Mouse (Mus musculus) hindbrain, embryonic 14.5 days (tissue): Measurements from ENCODE around the gene Tfdp1. TPM values are rescaled to one million over a fixed set of nuclear protein-coding genes. Genes with fewer than 3 reads are reported as not detected.

Source experiments
- ATAC-seq: fragments of 200-750 bp; cut with Nextera tagmentation; 2 replicates; pipeline ENCODE4 v1.8.0; 2017; ENCODE audit warnings: moderate number of reproducible peaks, mild to moderate bottlenecking, moderate TSS enrichment, moderate library complexity; ENCODE audit not compliant: low FRiP score
- DNase-seq: peaks from one replicate; pipeline ENCODE4 v3.0.0-alpha.2; 2015; ENCODE audit warnings: low spot score
- H3K27ac ChIP-seq: fragments of 300-500 bp; sonication (generic); 2 replicates; pipeline ENCODE4 v1.5.1; 2014; ENCODE audit warnings: mild to moderate bottlenecking, moderate library complexity
- H3K27me3 ChIP-seq: fragments of 300-500 bp; sonication (generic); 2 replicates; pipeline ENCODE4 v1.6.1; 2014; ENCODE audit warnings: mild to moderate bottlenecking, low read length, mixed read lengths; ENCODE audit not compliant: control insufficient read depth, insufficient read depth
- H3K36me3 ChIP-seq: fragments of 300-500 bp; sonication (generic); replicated peaks from 2 replicates; pipeline ENCODE4 v1.6.1; 2014; ENCODE audit not compliant: control insufficient read depth, insufficient read depth
- H3K4me1 ChIP-seq: fragments of 300-500 bp; sonication (generic); replicated peaks from 2 replicates; pipeline ENCODE4 v1.6.1; 2014; ENCODE audit warnings: antibody characterized with exemption, low read length, mixed read lengths; ENCODE audit not compliant: control insufficient read depth, insufficient read depth
- H3K4me2 ChIP-seq: fragments of 300-500 bp; sonication (generic); replicated peaks from 2 replicates; pipeline ENCODE4 v1.6.1; 2014; ENCODE audit warnings: mild to moderate bottlenecking, moderate library complexity
- H3K4me3 ChIP-seq: fragments of 300-500 bp; sonication (generic); replicated peaks from 2 replicates; pipeline ENCODE4 v1.5.1; 2014; ENCODE audit warnings: mild to moderate bottlenecking, low read length
- H3K9ac ChIP-seq: fragments of 300-500 bp; sonication (generic); 2 replicates; pipeline ENCODE4 v1.6.1; 2014
- H3K9me3 ChIP-seq: fragments of 300-500 bp; sonication (generic); 2 replicates; pipeline ENCODE4 v1.6.1; 2016; ENCODE audit warnings: low read length; ENCODE audit not compliant: control insufficient read depth
- WGBS: fragments of 180-500 bp; shearing (Covaris S2); extraction: QIAGEN DNeasy Blood & Tissue Kit; methylation state at CpG from one replicate; pipeline ENCODE4 v1.1.7; 2014; 5-methylcytosine and 5-hydroxymethylcytosine counted together
- polyA plus RNA-seq: library from polyadenylated mRNA; unstranded; fragments of >200 nt; fragmentation: Nextera tagmentation; extraction: Ambion mirVana; gene quantifications from 2 replicates; pipeline ENCODE4 v1.2.1, GENCODE M21; 2014

Gene Tfdp1
- polyA plus RNA-seq, 1 experiment from 2014 or later: 104 TPM

GRCm38 (mm10) chr8:13343134-13343533 lies 4.6 kb downstream of the Tfdp1 start:
- H3K9ac ChIP-seq: no peak overlapping the region
- peaks cover 77% of the 10 kb centered on the region for H3K36me3 ChIP-seq
- no peak overlapping the region for H3K4me2 ChIP-seq
- WGBS: 95% methylated on average over 4 of the region's 4 CpGs
- no peak for ATAC-seq
- no peak for DNase-seq
- peaks cover 11% of the 10 kb centered on the region for H3K4me1 ChIP-seq
- H3K4me3 ChIP-seq: no peak overlapping the region
- H3K27ac ChIP-seq: no peak overlapping the region
- no peaks in the 10 kb centered on the region for H3K9me3 ChIP-seq
- H3K27me3 ChIP-seq: no peaks in the 10 kb centered on the region

GRCm38 (mm10) chr8:13350052-13350451 lies 11.5 kb downstream of the Tfdp1 start:
- no peak overlapping the region for H3K27ac ChIP-seq
- H3K36me3 ChIP-seq: peaks cover 85% of the 10 kb centered on the region
- no peak overlapping the region for H3K9ac ChIP-seq
- no peaks in the 10 kb centered on the region for H3K9me3 ChIP-seq
- no peaks in the 10 kb centered on the region for H3K4me1 ChIP-seq
- no peak for ATAC-seq
- H3K4me3 ChIP-seq: no peak overlapping the region
- DNase-seq: no peak
- WGBS: 91% methylated on average over 7 of the region's 7 CpGs
- no peak overlapping the region for H3K4me2 ChIP-seq
- no peaks in the 10 kb centered on the region for H3K27me3 ChIP-seq

GRCm38 (mm10) chr8:13351593-13351992 lies 13.0 kb downstream of the Tfdp1 start:
- H3K27ac ChIP-seq: no peak overlapping the region
- no peaks in the 10 kb centered on the region for H3K4me1 ChIP-seq
- H3K36me3 ChIP-seq: peaks cover 85% of the 10 kb centered on the region
- H3K4me2 ChIP-seq: no peak overlapping the region
- ATAC-seq (no peak), DNase-seq (no peak)
- H3K4me3 ChIP-seq: no peak overlapping the region
- H3K9ac ChIP-seq: no peak overlapping the region
- no peaks in the 10 kb centered on the region for H3K27me3 ChIP-seq
- H3K9me3 ChIP-seq: no peaks in the 10 kb centered on the region
- WGBS: 86% methylated on average over 5 of the region's 5 CpGs

- 91% methylated on average over 8 of the region's 8 CpGs for WGBS
- Histone ChIP-seq H3K4me2 (no peak overlapping the region), H3K9ac (no peak overlapping the region), H3K9me3 (no peaks in the 10 kb centered on the region), H3K4me3 (no peak overlapping the region), H3K36me3 (peaks cover 84% of the 10 kb centered on the region), H3K27ac (no peak overlapping the region), H3K4me1 (no peaks in the 10 kb centered on the region), H3K27me3 (no peaks in the 10 kb centered on the region)
- no peak for ATAC-seq
- no peak for DNase-seq
Measured at GRCm38 (mm10) chr8:13352601-13353000, 14.1 kb downstream of the Tfdp1 start.

- H3K9me3 ChIP-seq: no peaks in the 10 kb centered on the region
- no peak overlapping the region for H3K4me3 ChIP-seq
- 90% methylated on average over 9 of the region's 9 CpGs for WGBS
- no peaks in the 10 kb centered on the region for H3K4me1 ChIP-seq
- H3K9ac ChIP-seq: no peak overlapping the region
- no peak overlapping the region for H3K4me2 ChIP-seq
- ATAC-seq (no peak), DNase-seq (no peak)
- no peaks in the 10 kb centered on the region for H3K27me3 ChIP-seq
- H3K36me3 ChIP-seq: peaks cover 84% of the 10 kb centered on the region
- H3K27ac ChIP-seq: no peak overlapping the region
Measured at GRCm38 (mm10) chr8:13353155-13353833, 14.7 kb downstream of the Tfdp1 start.

GRCm38 (mm10) chr8:13353883-13354282 lies 15.3 kb downstream of the Tfdp1 start:
- Histone ChIP-seq H3K4me1 (no peaks in the 10 kb centered on the region), H3K9me3 (no peaks in the 10 kb centered on the region), H3K4me3 (no peak overlapping the region), H3K36me3 (peaks cover 84% of the 10 kb centered on the region), H3K27ac (no peak overlapping the region), H3K9ac (no peak overlapping the region), H3K27me3 (no peaks in the 10 kb centered on the region), H3K4me2 (no peak overlapping the region)
- whole genome bisulfite sequencing: 93% methylated on average over 4 of the region's 4 CpGs
- ATAC-seq (no peak), DNase-seq (no peak)

- Histone ChIP-seq H3K4me3 (no peak overlapping the region), H3K4me2 (no peak overlapping the region), H3K36me3 (peaks cover 83% of the 10 kb centered on the region), H3K9ac (no peak overlapping the region), H3K4me1 (no peaks in the 10 kb centered on the region), H3K27me3 (no peaks in the 10 kb centered on the region), H3K27ac (no peak overlapping the region), H3K9me3 (no peaks in the 10 kb centered on the region)
- DNase-seq: no peak
- 88% methylated on average over 6 of the region's 6 CpGs for WGBS
- no peak for ATAC-seq
Measured at GRCm38 (mm10) chr8:13356221-13356620, 17.7 kb downstream of the Tfdp1 start.

- H3K4me3 ChIP-seq: no peak overlapping the region
- H3K9me3 ChIP-seq: no peaks in the 10 kb centered on the region
- no peak overlapping the region for H3K9ac ChIP-seq
- H3K27me3 ChIP-seq: no peaks in the 10 kb centered on the region
- ATAC-seq (no peak), DNase-seq (no peak)
- peaks cover 83% of the 10 kb centered on the region for H3K36me3 ChIP-seq
- 87% methylated on average over 10 of the region's 10 CpGs for WGBS
- H3K4me2 ChIP-seq: no peak overlapping the region
- no peak overlapping the region for H3K27ac ChIP-seq
- H3K4me1 ChIP-seq: no peaks in the 10 kb centered on the region
Measured at GRCm38 (mm10) chr8:13356681-13357080, 18.1 kb downstream of the Tfdp1 start.

- no peaks in the 10 kb centered on the region for H3K9me3 ChIP-seq
- WGBS: 97% methylated on average over 7 of the region's 7 CpGs
Measured at GRCm38 (mm10) chr8:13360213-13360612, 21.7 kb downstream of the Tfdp1 start.

GRCm38 (mm10) chr8:13361865-13362264 lies 23.3 kb downstream of the Tfdp1 start:
- no peak overlapping the region for H3K27ac ChIP-seq
- WGBS: 96% methylated on average over 6 of the region's 6 CpGs
- no peak for ATAC-seq
- no peak overlapping the region for H3K4me2 ChIP-seq
- no peak for DNase-seq
- H3K4me1 ChIP-seq: no peaks in the 10 kb centered on the region
- H3K9ac ChIP-seq: no peak overlapping the region
- peaks cover 96% of the 10 kb centered on the region for H3K36me3 ChIP-seq
- no peak overlapping the region for H3K4me3 ChIP-seq
- no peaks in the 10 kb centered on the region for H3K9me3 ChIP-seq
- no peaks in the 10 kb centered on the region for H3K27me3 ChIP-seq

More at GRCm38 (mm10) chr8:13360213-13360612, 21.7 kb downstream of the Tfdp1 start:
- H3K27me3 ChIP-seq: no peaks in the 10 kb centered on the region
- no peak overlapping the region for H3K4me3 ChIP-seq
- H3K27ac ChIP-seq: no peak overlapping the region
- ATAC-seq (no peak), DNase-seq (no peak)
- no peak overlapping the region for H3K9ac ChIP-seq
- H3K4me2 ChIP-seq: no peak overlapping the region
- peaks cover 96% of the 10 kb centered on the region for H3K36me3 ChIP-seq
- no peaks in the 10 kb centered on the region for H3K4me1 ChIP-seq
